Mouse (Mus musculus) stomach, postnatal 0 days (tissue): ENCODE measurements around the gene Zfp988. TPM values are rescaled to one million over a fixed set of nuclear protein-coding genes. Genes with fewer than 3 reads are reported as not detected.
"Not testable (repeated sequence)": the region's sequence is repeated elsewhere in the genome, so short reads cannot be mapped to it uniquely, and the experiment has no call there.

Source experiments
- ATAC-seq: fragments of 200-750 bp; cut with Nextera tagmentation; 2 replicates; pipeline ENCODE4 v1.8.0; 2017; ENCODE audit not compliant: low FRiP score, low TSS enrichment
- DNase-seq: peaks from one replicate; pipeline ENCODE4 v3.0.0-alpha.2; 2016; ENCODE audit warnings: low spot score
- H3K27ac ChIP-seq: fragments of 300-500 bp; sonication (generic); replicated peaks from 2 replicates; pipeline ENCODE4 v1.5.1; 2014; ENCODE audit warnings: mild to moderate bottlenecking, control low read depth
- H3K27me3 ChIP-seq: fragments of 300-500 bp; sonication (generic); 2 replicates; pipeline ENCODE4 v1.6.1; 2014; ENCODE audit warnings: low read length; ENCODE audit not compliant: control insufficient read depth, insufficient read depth
- H3K36me3 ChIP-seq: fragments of 300-500 bp; sonication (generic); 2 replicates; pipeline ENCODE4 v1.6.1; 2014; ENCODE audit warnings: low read length, mixed read lengths; ENCODE audit not compliant: control insufficient read depth, insufficient read depth
- H3K4me1 ChIP-seq: fragments of 300-500 bp; sonication (generic); replicated peaks from 2 replicates; pipeline ENCODE4 v1.6.1; 2014; ENCODE audit warnings: antibody characterized with exemption; ENCODE audit not compliant: control insufficient read depth, insufficient read depth
- H3K4me2 ChIP-seq: fragments of 300-500 bp; sonication (generic); replicated peaks from 2 replicates; pipeline ENCODE4 v1.6.1; 2014; ENCODE audit warnings: low read depth, mild to moderate bottlenecking, control low read depth, moderate library complexity
- H3K4me3 ChIP-seq: fragments of 300-500 bp; sonication (generic); 2 replicates; pipeline ENCODE4 v1.5.1; 2014; ENCODE audit warnings: low read depth, low read length, control low read depth
- H3K9ac ChIP-seq: fragments of 300-500 bp; sonication (generic); 2 replicates; pipeline ENCODE4 v1.6.1; 2014; ENCODE audit warnings: mild to moderate bottlenecking, low read length, control low read depth, mixed read lengths
- H3K9me3 ChIP-seq: fragments of 300-500 bp; sonication (generic); 2 replicates; pipeline ENCODE4 v1.6.1; 2016; ENCODE audit warnings: low read length; ENCODE audit not compliant: control insufficient read depth
- WGBS: fragments of 180-500 bp; shearing (Covaris S2); extraction: QIAGEN DNeasy Blood & Tissue Kit; methylation state at CpG from one replicate; pipeline ENCODE4 v1.1.7; 2014; 5-methylcytosine and 5-hydroxymethylcytosine counted together
- polyA plus RNA-seq: library from polyadenylated mRNA; unstranded; fragments of >200 nt; fragmentation: Nextera tagmentation; extraction: Ambion mirVana; gene quantifications from 2 replicates; pipeline ENCODE4 v1.2.1, GENCODE M21; 2015

The Zfp988 gene
- polyA plus RNA-seq, 1 experiment from 2014 or later, result 0.16 TPM

DNA sequence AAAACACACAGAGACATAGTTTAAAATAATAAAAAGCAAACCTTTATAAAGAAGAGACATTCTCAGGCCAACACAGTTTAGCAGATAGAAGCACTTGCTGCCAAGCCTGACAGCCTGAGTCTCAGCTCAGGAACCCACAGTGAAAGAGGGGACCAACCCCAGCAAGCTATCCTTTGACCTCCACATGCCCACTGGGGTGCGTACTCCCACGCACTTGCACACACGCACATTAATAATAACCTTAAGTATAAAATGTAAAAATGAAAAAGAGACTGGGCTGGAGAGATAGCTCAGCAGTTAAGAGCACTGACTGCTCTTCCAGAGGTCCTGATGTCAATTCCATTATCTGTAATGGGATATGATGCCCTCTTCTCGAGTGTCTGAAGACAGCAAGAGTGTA, 41.8 kb downstream of the Zfp988 start:
- H3K4me2 ChIP-seq, H3K4me3 ChIP-seq, DNase-seq, H3K27me3 ChIP-seq, H3K36me3 ChIP-seq, H3K4me1 ChIP-seq, ATAC-seq, H3K9ac ChIP-seq, H3K27ac ChIP-seq: not testable (repeated sequence)
- 58% methylated on average over 4 of the region's 4 CpGs for WGBS
- H3K9me3 ChIP-seq, result peaks cover 21% of the 10 kb centered on the region

DNA sequence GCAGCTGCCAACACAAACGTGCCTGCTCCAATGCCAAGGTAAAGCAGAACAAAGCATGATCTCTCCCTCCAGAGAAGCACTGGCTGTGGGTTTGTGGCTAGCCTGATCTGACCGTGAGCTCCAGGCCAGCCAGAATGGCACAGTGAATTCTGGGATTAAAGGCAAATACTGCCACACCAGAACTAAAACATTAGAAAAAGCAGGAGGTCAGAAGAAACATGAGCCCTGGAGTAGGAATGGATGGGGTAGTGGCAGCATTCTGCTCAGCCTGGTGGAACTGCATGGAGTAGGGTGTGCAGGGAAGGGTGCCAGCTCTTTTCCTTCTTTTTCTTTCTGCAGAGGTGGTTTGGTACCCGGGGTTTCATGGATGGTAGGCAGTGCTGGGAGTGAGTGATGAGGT, 42.4 kb downstream of the Zfp988 start:
- not testable (repeated sequence) for ATAC-seq, H3K9ac ChIP-seq, H3K4me1 ChIP-seq, H3K27me3 ChIP-seq, H3K27ac ChIP-seq, DNase-seq, H3K36me3 ChIP-seq, H3K4me3 ChIP-seq, H3K4me2 ChIP-seq
- H3K9me3 ChIP-seq, result peaks cover 21% of the 10 kb centered on the region
- WGBS, result 82% methylated on average over 1 of the region's 3 CpGs

DNA sequence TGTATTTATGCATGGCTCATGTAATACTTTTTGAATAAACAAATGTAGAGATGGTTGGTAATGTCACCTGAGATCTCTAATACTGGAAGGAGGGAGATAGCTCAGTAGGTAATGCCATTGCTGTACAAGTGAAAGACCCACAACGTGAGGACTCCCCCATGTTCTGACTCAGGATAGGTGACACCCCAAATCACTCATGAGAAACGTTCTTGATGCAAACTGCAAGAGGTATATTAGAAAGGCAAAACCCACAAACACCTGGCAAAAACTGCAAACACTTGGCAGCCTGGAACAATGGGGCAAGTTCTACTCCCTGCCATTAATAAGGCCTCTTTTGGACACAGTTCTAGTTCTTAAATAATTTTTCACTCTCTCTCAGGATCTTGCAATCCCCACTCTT, 42.9 kb downstream of the Zfp988 start:
- H3K4me1 ChIP-seq, H3K36me3 ChIP-seq, H3K9ac ChIP-seq, H3K4me2 ChIP-seq, H3K27ac ChIP-seq, ATAC-seq, H3K27me3 ChIP-seq, DNase-seq, H3K4me3 ChIP-seq: not testable (repeated sequence)
- H3K9me3 ChIP-seq, result peaks cover 16% of the 10 kb centered on the region
- 72% methylated on average over 2 of the region's 2 CpGs for WGBS

DNA sequence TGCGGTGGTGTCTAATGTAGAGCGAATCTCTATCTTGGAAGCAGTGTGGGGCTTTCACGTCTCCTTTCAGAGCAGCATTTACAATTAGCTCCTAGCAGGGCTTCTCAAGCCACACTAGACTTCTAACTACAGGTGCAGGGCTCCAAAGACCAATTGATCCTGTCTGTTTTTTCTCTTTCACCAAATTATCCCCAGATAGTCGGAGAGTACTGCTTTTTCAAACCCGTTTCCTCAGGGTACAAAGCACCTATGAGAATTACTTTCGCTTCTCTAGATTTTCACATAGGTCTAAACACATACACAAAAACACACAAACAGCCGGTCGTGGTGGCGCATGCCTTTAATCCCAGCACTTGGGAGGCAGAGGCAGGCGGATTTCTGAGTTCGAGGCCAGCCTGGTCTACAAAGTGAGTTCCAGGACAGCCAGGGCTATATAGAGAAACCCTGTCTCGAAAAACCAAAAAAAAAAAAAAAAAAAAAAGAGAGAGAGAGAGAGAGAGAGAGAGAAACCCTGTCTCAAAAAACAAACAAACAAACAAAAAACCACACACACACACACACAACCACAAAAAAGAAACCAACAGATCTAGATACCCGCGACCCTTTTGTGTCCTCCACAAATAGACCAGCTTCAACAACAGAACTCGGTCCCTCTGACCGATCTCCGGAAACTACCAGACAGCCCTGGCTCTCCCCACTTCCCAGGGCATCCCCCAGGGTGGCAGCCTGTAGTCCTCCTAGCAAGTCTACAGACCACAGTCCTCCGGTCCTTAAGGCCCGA, 43.6 kb downstream of the Zfp988 start:
- not testable (repeated sequence) for H3K27ac ChIP-seq, H3K4me1 ChIP-seq, H3K27me3 ChIP-seq, H3K4me2 ChIP-seq, H3K4me3 ChIP-seq, DNase-seq, H3K9ac ChIP-seq, ATAC-seq, H3K36me3 ChIP-seq
- peaks cover 14% of the 10 kb centered on the region; the same call in 1 of the 2 replicates for H3K9me3 ChIP-seq
- WGBS, result 89% methylated on average over 18 of the region's 19 CpGs

DNA sequence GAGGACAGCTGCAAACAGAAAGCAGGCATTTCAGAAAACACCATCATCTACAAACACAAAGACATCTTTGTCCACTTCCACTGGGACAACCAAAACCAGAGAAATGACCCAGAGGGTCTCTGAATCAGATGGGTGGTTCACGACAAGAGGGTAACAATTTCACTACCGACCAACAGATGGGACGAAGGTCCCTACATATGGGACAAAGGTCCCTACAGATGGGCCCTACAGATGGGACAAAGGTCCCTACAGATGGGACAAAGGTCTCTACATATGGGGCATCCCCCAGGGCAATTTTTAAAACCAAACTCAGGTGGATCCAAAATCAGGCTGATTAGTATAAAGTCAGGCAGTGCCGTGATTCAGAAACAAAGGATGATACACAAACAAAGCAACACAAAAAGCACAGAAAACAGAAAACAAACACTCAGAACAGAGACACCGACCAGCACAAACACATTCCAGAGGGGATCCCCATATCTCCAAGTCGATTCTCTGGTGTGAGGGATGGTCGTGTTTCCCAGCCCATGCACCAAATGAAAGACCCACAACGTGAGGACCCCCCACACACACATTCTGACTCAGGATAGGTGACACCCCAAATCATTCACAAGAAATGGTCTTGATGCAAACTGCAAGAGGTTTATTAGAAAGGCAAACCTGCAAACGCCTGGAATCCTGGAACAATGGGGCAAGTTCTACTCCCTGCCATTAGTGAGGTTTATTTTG, 44.4 kb downstream of the Zfp988 start:
- not testable (repeated sequence) for H3K4me1 ChIP-seq, H3K36me3 ChIP-seq, H3K9ac ChIP-seq, H3K4me3 ChIP-seq, H3K4me2 ChIP-seq, H3K27me3 ChIP-seq, H3K27ac ChIP-seq, DNase-seq
- peak; percentile 53; the same call in 1 of the 2 replicates for ATAC-seq
- 81% methylated on average over 9 of the region's 9 CpGs for WGBS
- H3K9me3 ChIP-seq, result peaks cover 14% of the 10 kb centered on the region; the same call in 1 of the 2 replicates

DNA sequence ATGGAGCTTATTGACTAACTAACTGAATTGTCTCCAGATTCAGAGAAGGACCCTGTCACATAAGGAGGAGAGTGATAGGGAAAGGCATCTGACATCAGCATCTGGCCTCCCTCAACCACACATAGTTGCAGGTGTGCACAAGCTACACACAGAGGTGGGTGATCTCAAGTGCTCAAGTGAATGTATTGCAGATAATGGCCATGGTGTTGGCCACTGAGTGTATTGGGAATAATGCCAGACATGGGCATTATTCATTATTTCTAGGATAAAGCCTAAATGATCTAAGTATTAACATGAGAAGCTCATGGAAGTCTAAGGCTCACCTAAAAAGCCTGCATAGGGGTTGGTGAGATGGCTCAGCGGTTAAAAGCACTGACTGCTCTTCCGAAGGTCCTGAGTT, 45.1 kb downstream of the Zfp988 start:
- H3K27me3 ChIP-seq, H3K4me2 ChIP-seq, H3K9ac ChIP-seq, H3K4me1 ChIP-seq, DNase-seq, H3K36me3 ChIP-seq, H3K4me3 ChIP-seq, H3K27ac ChIP-seq: not testable (repeated sequence)
- 89% methylated on average over 2 of the region's 2 CpGs for WGBS
- H3K9me3 ChIP-seq, result peaks cover 14% of the 10 kb centered on the region; the same call in 1 of the 2 replicates
- peak; percentile 63; the same call in 1 of the 2 replicates for ATAC-seq

DNA sequence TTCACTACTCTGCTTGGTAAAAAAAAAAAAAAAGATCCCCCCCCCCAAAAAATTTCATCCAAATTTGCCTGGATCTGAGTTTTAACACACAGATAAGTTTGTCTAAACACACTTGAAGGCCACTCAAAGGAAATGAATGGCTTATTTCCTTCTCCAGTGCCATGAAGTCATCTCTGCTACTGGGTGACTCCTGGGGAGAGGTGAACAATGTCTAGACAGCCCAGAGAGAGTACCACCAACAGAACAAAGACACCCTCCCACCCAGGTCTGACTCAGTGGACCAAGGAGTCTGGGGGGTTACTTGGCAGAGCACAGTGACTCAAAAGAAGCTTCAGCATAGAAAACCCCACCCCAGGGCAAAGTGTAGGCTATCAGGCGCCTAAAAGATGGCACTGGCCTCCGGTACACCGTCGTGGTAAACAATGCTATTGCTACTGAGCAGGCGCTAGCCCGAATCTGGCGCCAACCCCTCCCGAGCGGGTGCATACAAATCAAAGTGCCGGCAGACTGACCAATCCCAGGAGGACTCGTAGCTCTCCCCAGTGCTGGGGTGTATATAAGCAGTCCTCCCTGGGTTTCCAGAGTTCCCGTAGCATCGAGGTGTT, 46.0 kb downstream of the Zfp988 start:
- H3K4me2 ChIP-seq, H3K36me3 ChIP-seq, H3K9ac ChIP-seq, ATAC-seq, H3K27ac ChIP-seq, DNase-seq, H3K4me3 ChIP-seq, H3K27me3 ChIP-seq, H3K4me1 ChIP-seq: not testable (repeated sequence)
- 81% methylated on average over 10 of the region's 13 CpGs for WGBS
- peaks cover 14% of the 10 kb centered on the region; the same call in 1 of the 2 replicates for H3K9me3 ChIP-seq

DNA sequence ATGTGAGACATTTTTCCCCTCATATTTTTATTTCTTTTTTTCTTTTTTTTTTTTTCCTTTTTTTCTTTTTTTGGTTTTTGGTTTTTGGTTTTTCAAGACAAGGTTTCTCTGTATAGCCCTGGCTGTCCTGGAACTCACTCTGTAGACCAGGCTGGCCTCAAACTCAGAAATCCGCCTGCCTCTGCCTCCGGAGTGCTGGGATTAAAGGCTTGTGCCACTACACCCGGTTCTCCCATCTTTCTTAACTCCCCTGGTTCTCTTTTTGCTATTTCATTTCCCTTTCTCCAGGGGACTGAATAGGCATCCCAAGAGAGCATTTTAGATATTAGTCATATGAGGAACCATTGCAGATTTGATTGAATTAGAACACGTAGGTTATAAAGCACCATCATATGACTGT, 48.2 kb downstream of the Zfp988 start:
- WGBS, result 75% methylated on average over 4 of the region's 4 CpGs
- not testable (repeated sequence) for H3K27ac ChIP-seq

More for the DNA sequence above, 48.2 kb downstream of the Zfp988 start:
- H3K27me3 ChIP-seq, H3K9ac ChIP-seq, H3K36me3 ChIP-seq, H3K4me3 ChIP-seq, H3K4me1 ChIP-seq, ATAC-seq, H3K4me2 ChIP-seq, DNase-seq: not testable (repeated sequence)
- peaks cover 11% of the 10 kb centered on the region; the same call in 1 of the 2 replicates for H3K9me3 ChIP-seq
